Mouse (Mus musculus) limb, embryonic 11.5 days (tissue): ENCODE measurements around the gene Olfr738. TPM values are rescaled to one million over a fixed set of nuclear protein-coding genes. Genes with fewer than 3 reads are reported as not detected.

Experiments used
- ATAC-seq: fragments of 200-750 bp; cut with Nextera tagmentation; 2 replicates; pipeline ENCODE4 v1.8.0; 2017; ENCODE audit warnings: low read depth; ENCODE audit not compliant: insufficient number of reproducible peaks, low FRiP score, low TSS enrichment
- DNase-seq: peaks from one replicate; pipeline ENCODE4 v3.0.0-alpha.2; 2015; ENCODE audit warnings: low spot score
- H3K27ac ChIP-seq: fragments of 300-500 bp; sonication (generic); replicated peaks from 2 replicates; pipeline ENCODE4 v1.5.1; 2014; ENCODE audit warnings: low read depth, mild to moderate bottlenecking, low read length
- H3K27me3 ChIP-seq: fragments of 300-500 bp; sonication (generic); 2 replicates; pipeline ENCODE4 v1.6.1; 2014; ENCODE audit warnings: mild to moderate bottlenecking, low read length, mixed read lengths; ENCODE audit not compliant: control insufficient read depth, insufficient read depth
- H3K36me3 ChIP-seq: fragments of 300-500 bp; sonication (generic); 2 replicates; pipeline ENCODE4 v1.6.1; 2014; ENCODE audit warnings: mild to moderate bottlenecking, low read length, moderate library complexity, mixed read lengths; ENCODE audit not compliant: control insufficient read depth, insufficient read depth
- H3K4me1 ChIP-seq: fragments of 300-500 bp; sonication (generic); 2 replicates; pipeline ENCODE4 v1.6.1; 2014; ENCODE audit warnings: low read length, mixed read lengths; ENCODE audit not compliant: control insufficient read depth, insufficient read depth
- H3K4me2 ChIP-seq: fragments of 300-500 bp; sonication (generic); 2 replicates; pipeline ENCODE4 v1.6.1; 2014; ENCODE audit warnings: low read depth, mild to moderate bottlenecking, moderate library complexity; ENCODE audit not compliant: severe bottlenecking
- H3K4me3 ChIP-seq: fragments of 300-500 bp; sonication (generic); 2 replicates; pipeline ENCODE4 v1.5.1; 2014; ENCODE audit warnings: low read depth, low read length
- H3K9ac ChIP-seq: fragments of 300-500 bp; sonication (generic); 2 replicates; pipeline ENCODE4 v1.6.1; 2014; ENCODE audit warnings: mild to moderate bottlenecking, low read length
- H3K9me3 ChIP-seq: fragments of 300-500 bp; sonication (generic); 2 replicates; pipeline ENCODE4 v1.6.1; 2016; ENCODE audit warnings: low read length; ENCODE audit not compliant: control insufficient read depth
- WGBS: fragments of 180-500 bp; shearing (Covaris S2); extraction: QIAGEN DNeasy Blood & Tissue Kit; methylation state at CpG from one replicate; pipeline ENCODE4 v1.1.7; 2014; 5-methylcytosine and 5-hydroxymethylcytosine counted together
- polyA plus RNA-seq: library from polyadenylated mRNA; unstranded; fragments of >200 nt; fragmentation: Nextera tagmentation; extraction: Ambion mirVana; gene quantifications from 2 replicates; pipeline ENCODE4 v1.2.1, GENCODE M21; 2014

The Olfr738 gene
- not detected in 2 replicates for polyA plus RNA-seq

GRCm38 (mm10) chr14:50407268-50407667, at the start of gene Olfr738:
TSS of gene Olfr738 (plus strand) at chr14:50407568.
- Histone ChIP-seq H3K9me3 (no peaks in the 10 kb centered on the region), H3K9ac (no peak within 1 kb of the TSS), H3K4me2 (no peak within 1 kb of the TSS), H3K36me3 (no peaks in the 10 kb centered on the region), H3K4me3 (no peak within 1 kb of the TSS), H3K27ac (no peak within 1 kb of the TSS), H3K4me1 (no peaks in the 10 kb centered on the region), H3K27me3 (no peaks in the 10 kb centered on the region)
- 71% methylated on average over 1 of the region's 1 CpGs for WGBS
- ATAC-seq (no peak), DNase-seq (no peak)

- H3K4me1 ChIP-seq: no peaks in the 10 kb centered on the region
- H3K27ac ChIP-seq: no peak within 1 kb of the TSS
- no peaks in the 10 kb centered on the region for H3K36me3 ChIP-seq
- H3K4me3 ChIP-seq: no peak within 1 kb of the TSS
- H3K4me2 ChIP-seq: no peak within 1 kb of the TSS
- WGBS: 90% methylated on average over 2 of the region's 2 CpGs
- no peak within 1 kb of the TSS for H3K9ac ChIP-seq
- H3K27me3 ChIP-seq: no peaks in the 10 kb centered on the region
- no peaks in the 10 kb centered on the region for H3K9me3 ChIP-seq
- ATAC-seq (no peak), DNase-seq (no peak)
Observed at GRCm38 (mm10) chr14:50357593-50357992, 49.8 kb upstream of the Olfr738 start, which contains the start of gene Tlr11. TSS of gene Tlr11 (plus strand) at chr14:50357914.

GRCm38 (mm10) chr14:50360480-50360879, 46.9 kb upstream of the Olfr738 start:
- no peak overlapping the region for H3K4me3 ChIP-seq
- H3K4me1 ChIP-seq: no peaks in the 10 kb centered on the region
- no peaks in the 10 kb centered on the region for H3K36me3 ChIP-seq
- H3K27ac ChIP-seq: no peak overlapping the region
- no peak overlapping the region for H3K4me2 ChIP-seq
- no peak for ATAC-seq
- H3K9ac ChIP-seq: no peak overlapping the region
- DNase-seq: no peak
- H3K27me3 ChIP-seq: no peaks in the 10 kb centered on the region
- 88% methylated on average over 3 of the region's 3 CpGs for WGBS
- H3K9me3 ChIP-seq: no peaks in the 10 kb centered on the region

- Histone ChIP-seq H3K36me3 (no peaks in the 10 kb centered on the region), H3K27ac (no peak overlapping the region), H3K27me3 (no peaks in the 10 kb centered on the region), H3K4me2 (no peak overlapping the region), H3K4me3 (no peak overlapping the region), H3K9ac (no peak overlapping the region), H3K9me3 (no peaks in the 10 kb centered on the region), H3K4me1 (no peaks in the 10 kb centered on the region)
- no peak for ATAC-seq
- WGBS: 92% methylated on average over 2 of the region's 2 CpGs
- DNase-seq: no peak
Observed at GRCm38 (mm10) chr14:50363561-50363960, 43.8 kb upstream of the Olfr738 start.

GRCm38 (mm10) chr14:50380863-50381262, 26.5 kb upstream of the Olfr738 start, which contains the start of gene Olfr736:
TSS of gene Olfr736 (plus strand) at chr14:50381163.
- no peak within 1 kb of the TSS for H3K4me3 ChIP-seq
- H3K36me3 ChIP-seq: no peaks in the 10 kb centered on the region
- H3K9me3 ChIP-seq: no peaks in the 10 kb centered on the region
- H3K4me2 ChIP-seq: no peak within 1 kb of the TSS
- H3K4me1 ChIP-seq: no peaks in the 10 kb centered on the region
- DNase-seq (no peak), ATAC-seq (no peak)
- H3K9ac ChIP-seq: no peak within 1 kb of the TSS
- H3K27ac ChIP-seq: no peak within 1 kb of the TSS
- 95% methylated on average over 2 of the region's 2 CpGs for WGBS
- no peaks in the 10 kb centered on the region for H3K27me3 ChIP-seq

GRCm38 (mm10) chr14:50418326-50418725, 11.0 kb downstream of the Olfr738 start, which contains the start of gene Olfr739:
TSS of gene Olfr739 (plus strand) at chr14:50418626.
- ATAC-seq (no peak), DNase-seq (no peak)
- WGBS: 82% methylated on average over 2 of the region's 2 CpGs
- no peaks in the 10 kb centered on the region for H3K27me3 ChIP-seq
- H3K4me1 ChIP-seq: no peaks in the 10 kb centered on the region
- H3K9ac ChIP-seq: no peak within 1 kb of the TSS
- no peaks in the 10 kb centered on the region for H3K9me3 ChIP-seq
- H3K4me3 ChIP-seq: no peak within 1 kb of the TSS
- H3K4me2 ChIP-seq: no peak within 1 kb of the TSS
- no peak within 1 kb of the TSS for H3K27ac ChIP-seq
- no peaks in the 10 kb centered on the region for H3K36me3 ChIP-seq

- H3K27ac ChIP-seq: no peak within 1 kb of the TSS
- no peaks in the 10 kb centered on the region for H3K4me1 ChIP-seq
- no peaks in the 10 kb centered on the region for H3K36me3 ChIP-seq
- no peaks in the 10 kb centered on the region for H3K27me3 ChIP-seq
- no peak within 1 kb of the TSS for H3K4me3 ChIP-seq
- DNase-seq (no peak), ATAC-seq (no peak)
- 83% methylated on average over 3 of the region's 3 CpGs for WGBS
- no peaks in the 10 kb centered on the region for H3K9me3 ChIP-seq
- no peak within 1 kb of the TSS for H3K4me2 ChIP-seq
- H3K9ac ChIP-seq: no peak within 1 kb of the TSS
Observed at GRCm38 (mm10) chr14:50445245-50445644, 37.9 kb downstream of the Olfr738 start, which contains the start of gene Olfr740. TSS of gene Olfr740 (plus strand) at chr14:50445545.
